In the genomic region with DNA sequence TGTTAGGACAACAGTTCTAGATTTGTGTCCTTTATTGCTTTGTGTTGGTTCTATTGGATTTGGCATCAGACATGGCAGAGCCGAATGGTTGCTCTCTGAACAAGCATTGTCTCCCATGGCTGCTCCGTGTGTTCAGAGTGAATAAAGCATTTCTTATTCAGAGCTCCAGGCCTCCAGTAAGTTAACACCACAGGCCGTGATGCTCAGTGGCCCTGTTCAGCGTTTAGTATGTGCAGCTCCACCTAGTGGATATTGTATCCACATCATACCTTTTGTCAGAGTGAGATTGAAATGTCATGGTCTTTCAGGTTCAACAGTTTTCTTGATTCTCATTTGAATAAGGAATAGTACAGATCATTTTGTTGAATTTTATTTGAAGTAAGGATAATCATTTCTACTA, we compare ENCODE assay signal across 9 mouse cellular contexts. TPM values are rescaled to one million over a fixed set of nuclear protein-coding genes. Genes with fewer than 3 reads are reported as not detected.
DNase-seq lines count a peak whose midpoint lies in the region; ATAC-seq and TF ChIP-seq lines count a peak whose summit lies in the region.
"Had no signal": no experiment of that assay in that cellular context is flagged by ENCODE, and none has a peak within 500 bp of the region (broad histone marks: within the 10 kb centered on the region; RNA-seq: fewer than 3 reads in every experiment).

No protein-coding gene starts in this region.

- peaks cover 9% of the 10 kb centered on the region for H3K4me1 ChIP-seq in lung, adult 2 months (ENCODE audit: control insufficient read depth, insufficient read depth, low read length)

- TF ChIP-seq POLR2A in lung, adult 2 months (IDR thresholded peaks at IDR 0.05; ENCODE audit: borderline replicate concordance, extremely low read depth, low read depth, low read length): no peak

- ATAC-seq in inflammation-experienced regulatory T-cells, adult 6 months: peak; percentile 86

- H3K4me3 ChIP-seq in lung, adult 2 months (replicated peaks; ENCODE audit: extremely low read depth, low read depth, low read length): no peak overlapping the region
- H3K4me3 ChIP-seq: limb, embryonic 13.5 days had no signal

- 25% methylated on average over 4 of the region's 4 CpGs for WGBS in lung, adult 2 months

- peak; percentile 20 to 28 for DNase-seq in heart, adult 18-20 months
- no peak for DNase-seq in heart, adult 9 months (ENCODE audit: low spot score in 2 of 2)
- peak; percentile 69 for DNase-seq in NIH3T3 (ENCODE audit: low read depth)
- DNase-seq in embryo, embryonic 10 days (ENCODE audit: low spot score): peak; percentile 84
- DNase-seq in lung, adult 2 months: no peak
- peak; percentile 74 for DNase-seq in retina, postnatal 1 day
- DNase-seq in right cerebral cortex, postnatal 14 days: no peak

- TF ChIP-seq CTCF in lung, adult 2 months (IDR thresholded peaks at IDR 0.05; ENCODE audit: insufficient read depth, low read length): peak; percentile 53

RNA-seq across cellular contexts. Expression of a gene that starts 44.2 kb away (rescaled TPM):
- total RNA-seq in heart, adult 18-20 months (2021): 10 to 100 TPM; 17.6 to 18.3 TPM
- 10 to 100 TPM; 20.5 to 23.7 (median 23.3) TPM for polyA plus RNA-seq in inflammation-experienced regulatory T-cells, adult 6 months (2017; shearing (Covaris generic))
- 4.0 and 8.0 TPM in 2 replicates for polyA plus RNA-seq in lung, adult 2 months (2012; rRNA removed)

RNA-seq across cellular contexts. Expression of a gene that starts 51.8 kb away (rescaled TPM):
- total RNA-seq in heart, adult 18-20 months (2021): 10 to 100 TPM; 41.1 to 41.3 TPM
- polyA plus RNA-seq in inflammation-experienced regulatory T-cells, adult 6 months (2017; shearing (Covaris generic)): 10 to 100 TPM; 74.8 to 79.1 (median 77.0) TPM
- polyA plus RNA-seq in lung, adult 2 months (2012; rRNA removed): 4.6 and 6.3 TPM in 2 replicates

Comparison
In these comparisons a context has a peak if more than half of its experiments do, and no peak if none do; other contexts are left out.
1. DNase-seq: peak in heart, adult 18-20 months (2 of 2), NIH3T3 (single experiment), embryo, embryonic 10 days (single experiment) and retina, postnatal 1 day (single experiment); none in heart, adult 9 months (0 of 2), lung, adult 2 months (single experiment) and right cerebral cortex, postnatal 14 days (single experiment).
2. RNA of a gene that starts 51.8 kb away (polyA plus RNA-seq): 74.8 to 79.1 TPM in inflammation-experienced regulatory T-cells, adult 6 months; 4.6 to 6.3 TPM in lung, adult 2 months; every median in the first group is over 10 times any median in the second.